In the genomic region with DNA sequence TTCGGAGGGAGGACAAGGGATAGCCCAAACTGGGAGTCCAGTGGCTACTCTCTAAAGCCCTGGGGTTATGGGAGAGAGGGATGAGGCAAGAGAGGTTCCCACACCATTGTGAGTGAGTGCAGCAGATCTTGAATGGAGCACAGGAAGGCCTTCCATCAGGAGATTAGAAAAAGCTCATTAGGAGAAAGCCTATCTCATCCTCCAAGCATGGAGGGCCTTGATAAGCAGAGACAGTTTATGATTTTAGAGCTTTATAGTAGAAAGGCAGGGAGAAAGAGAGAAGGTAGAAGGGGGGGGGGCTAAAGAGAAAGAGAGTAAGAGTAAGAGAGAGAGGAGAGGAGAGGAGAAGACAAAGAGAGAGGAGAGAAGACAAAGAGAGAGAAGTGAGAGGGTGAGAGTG, we compare ENCODE assay signal across 25 mouse cellular contexts.
"Had no signal": no experiment of that assay in that cellular context is flagged by ENCODE, and none has a peak within 500 bp of the region (broad histone marks: within the 10 kb centered on the region; RNA-seq: fewer than 3 reads in every experiment).

No protein-coding gene starts in this region.

- H3K27me3 ChIP-seq: embryonic facial prominence, embryonic 12.5 days; embryonic facial prominence, embryonic 13.5 days; embryonic facial prominence, embryonic 15.5 days; forebrain, embryonic 12.5 days; forebrain, embryonic 13.5 days; forebrain, embryonic 15.5 days had no signal

- H3K9me3 ChIP-seq: embryonic facial prominence, embryonic 10.5 days; embryonic facial prominence, embryonic 12.5 days; embryonic facial prominence, embryonic 13.5 days; embryonic facial prominence, embryonic 15.5 days; forebrain, embryonic 10.5 days; forebrain, embryonic 12.5 days; forebrain, embryonic 13.5 days; forebrain, embryonic 15.5 days; heart, embryonic 10.5 days had no signal

- H3K36me3 ChIP-seq: embryonic facial prominence, embryonic 10.5 days; embryonic facial prominence, embryonic 12.5 days; embryonic facial prominence, embryonic 13.5 days; embryonic facial prominence, embryonic 15.5 days; forebrain, embryonic 10.5 days; forebrain, embryonic 12.5 days; forebrain, embryonic 15.5 days; heart, embryonic 10.5 days had no signal

- H3K4me3 ChIP-seq: embryonic facial prominence, embryonic 10.5 days; embryonic facial prominence, embryonic 12.5 days; embryonic facial prominence, embryonic 13.5 days; embryonic facial prominence, embryonic 15.5 days; erythroblast, embryonic 14.5 days; forebrain, embryonic 10.5 days; forebrain, embryonic 12.5 days; forebrain, embryonic 13.5 days; forebrain, embryonic 15.5 days; gastrocnemius, adult 2 months; heart, adult 2 months; heart, embryonic 10.5 days had no signal

- H3K27ac ChIP-seq: embryonic facial prominence, embryonic 10.5 days; embryonic facial prominence, embryonic 12.5 days; embryonic facial prominence, embryonic 13.5 days; embryonic facial prominence, embryonic 15.5 days; forebrain, embryonic 10.5 days; forebrain, embryonic 12.5 days; forebrain, embryonic 13.5 days; forebrain, embryonic 15.5 days; gastrocnemius, adult 2 months; heart, adult 2 months; heart, embryonic 10.5 days had no signal

- DNase-seq: cerebellum, adult 9-11 months; cerebellum, postnatal 10 days; cerebellum, postnatal 14 days; cerebellum, postnatal 25 days; cerebellum, postnatal 36 days; embryo, embryonic 11 days; forebrain, postnatal 0 days; gastrocnemius, adult 2 months; gastrocnemius, postnatal 10 days; gastrocnemius, postnatal 14 days; gastrocnemius, postnatal 25 days; gastrocnemius, postnatal 36 days; heart, adult 11 months; heart, adult 18-20 months; heart, adult 2 months had no signal

- H3K4me1 ChIP-seq: embryonic facial prominence, embryonic 10.5 days; embryonic facial prominence, embryonic 12.5 days; embryonic facial prominence, embryonic 13.5 days; embryonic facial prominence, embryonic 15.5 days; forebrain, embryonic 10.5 days; forebrain, embryonic 12.5 days; forebrain, embryonic 13.5 days; forebrain, embryonic 15.5 days; heart, embryonic 10.5 days had no signal

- H3K9ac ChIP-seq: embryonic facial prominence, embryonic 12.5 days; embryonic facial prominence, embryonic 13.5 days; embryonic facial prominence, embryonic 15.5 days; forebrain, embryonic 12.5 days; forebrain, embryonic 13.5 days; forebrain, embryonic 15.5 days; forebrain, postnatal 0 days had no signal
